Mouse (Mus musculus) kidney, postnatal 14 days (tissue): Measurements from ENCODE around the gene BC005537.
"Not testable (repeated sequence)": the region's sequence is repeated elsewhere in the genome, so short reads cannot be mapped to it uniquely, and the experiment has no call there.

Experiments
- DNase-seq: peaks from one replicate; pipeline ENCODE4 v3.0.0; 2022; ENCODE audit warnings: mixed read lengths

BC005537 gene

GRCm38 (mm10) chr13:24801308-24801921 is at the start of gene BC005537:
TSS of gene BC005537 (plus strand) at chr13:24801657.
- DNase-seq: peak; percentile 60

- DNase-seq: no peak
These were observed 44.7 kb upstream of the BC005537 start for GRCm38 (mm10) chr13:24756756-24757155.

GRCm38 (mm10) chr13:24757820-24758564 is 43.5 kb upstream of the BC005537 start:
- no peak for DNase-seq

GRCm38 (mm10) chr13:24759451-24759850 is 42.0 kb upstream of the BC005537 start:
- no peak for DNase-seq

- peak; percentile 8 for DNase-seq
These were observed 41.0 kb upstream of the BC005537 start for GRCm38 (mm10) chr13:24760351-24760870.

GRCm38 (mm10) chr13:24761083-24761402 is 40.4 kb upstream of the BC005537 start:
- DNase-seq: no peak

GRCm38 (mm10) chr13:24761403-24762227 is 39.8 kb upstream of the BC005537 start, which contains the start of gene Gmnn:
TSS of gene Gmnn (minus strand) at chr13:24761923.
- peak; percentile 93 for DNase-seq

- no peak for DNase-seq
These were observed 39.2 kb upstream of the BC005537 start for GRCm38 (mm10) chr13:24762254-24762653.

GRCm38 (mm10) chr13:24767809-24768208 is 33.6 kb upstream of the BC005537 start:
- not testable (repeated sequence) for DNase-seq

- not testable (repeated sequence) for DNase-seq
These were observed 30.0 kb upstream of the BC005537 start for GRCm38 (mm10) chr13:24771482-24771881.

- DNase-seq: peak; percentile 60
These were observed 25.2 kb upstream of the BC005537 start for GRCm38 (mm10) chr13:24776146-24776844.

GRCm38 (mm10) chr13:24778026-24778425 is 23.4 kb upstream of the BC005537 start:
- no peak for DNase-seq

- DNase-seq: no peak
These were observed 22.6 kb upstream of the BC005537 start for GRCm38 (mm10) chr13:24778706-24779380.

- DNase-seq: peak; percentile 58
These were observed 19.5 kb upstream of the BC005537 start for GRCm38 (mm10) chr13:24781916-24782315.

GRCm38 (mm10) chr13:24786014-24786490 is 15.4 kb upstream of the BC005537 start:
- DNase-seq: peak; percentile 55

GRCm38 (mm10) chr13:24787477-24787876 is 14.0 kb upstream of the BC005537 start:
- DNase-seq: no peak

- no peak for DNase-seq
These were observed 10.1 kb upstream of the BC005537 start for GRCm38 (mm10) chr13:24791349-24791748.

- DNase-seq: no peak
These were observed 8.9 kb upstream of the BC005537 start for GRCm38 (mm10) chr13:24792411-24793045.

GRCm38 (mm10) chr13:24798686-24799085 is 2.8 kb upstream of the BC005537 start:
- DNase-seq: no peak

- DNase-seq: no peak
These were observed 2.1 kb upstream of the BC005537 start for GRCm38 (mm10) chr13:24799378-24799777.
